Mouse (Mus musculus) forelimb bud, embryonic 11.5 days (tissue): ENCODE results near the gene Plekha4.

ENCODE experiments used
- DNase-seq: peaks from one replicate; pipeline ENCODE4 v3.0.0-alpha.2; 2012; ENCODE audit warnings: low read depth, low spot score

Plekha4 gene

DNA sequence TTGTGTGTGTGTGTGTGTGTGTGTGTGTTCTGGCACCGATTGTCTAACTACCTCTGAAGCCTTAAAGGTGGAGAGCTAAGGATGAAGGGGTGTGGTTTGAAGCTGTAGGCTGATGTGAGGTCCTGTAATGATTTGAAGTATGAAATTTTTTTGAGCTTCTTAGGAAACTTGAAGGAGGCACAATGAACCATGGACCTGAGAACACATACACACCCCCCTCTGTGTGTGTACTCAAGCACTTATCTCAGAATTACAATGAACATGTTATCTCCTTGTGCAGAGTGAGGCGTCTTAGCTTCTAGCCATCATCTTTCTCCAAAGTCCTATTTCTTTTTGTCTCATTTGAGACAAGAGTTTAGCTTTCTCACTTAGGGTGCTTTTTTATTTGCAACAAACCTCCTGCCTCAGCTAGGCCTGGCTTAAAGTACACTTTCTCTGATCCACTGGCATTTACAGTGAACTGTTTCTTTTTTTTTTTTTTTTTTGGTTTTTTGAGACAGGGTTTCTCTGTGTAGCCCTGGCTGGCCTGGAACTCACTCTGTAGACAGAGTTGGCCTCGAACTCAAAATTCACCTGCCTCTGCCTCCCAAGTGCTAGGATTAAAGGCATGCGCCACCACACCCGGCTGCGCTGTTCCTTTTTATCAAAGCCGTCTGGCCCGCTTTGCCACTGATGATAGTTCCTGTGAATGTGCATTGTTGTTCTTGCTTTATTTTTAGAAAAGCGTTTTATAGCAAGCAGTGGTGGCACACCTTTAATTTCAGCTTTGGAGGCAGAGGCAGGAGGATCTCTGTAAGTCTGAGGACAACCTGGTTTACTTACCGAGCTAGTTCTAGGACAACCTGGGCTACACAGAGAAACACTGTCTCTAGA lies 42.7 kb downstream of the Plekha4 start:
- DNase-seq = no peak

DNA sequence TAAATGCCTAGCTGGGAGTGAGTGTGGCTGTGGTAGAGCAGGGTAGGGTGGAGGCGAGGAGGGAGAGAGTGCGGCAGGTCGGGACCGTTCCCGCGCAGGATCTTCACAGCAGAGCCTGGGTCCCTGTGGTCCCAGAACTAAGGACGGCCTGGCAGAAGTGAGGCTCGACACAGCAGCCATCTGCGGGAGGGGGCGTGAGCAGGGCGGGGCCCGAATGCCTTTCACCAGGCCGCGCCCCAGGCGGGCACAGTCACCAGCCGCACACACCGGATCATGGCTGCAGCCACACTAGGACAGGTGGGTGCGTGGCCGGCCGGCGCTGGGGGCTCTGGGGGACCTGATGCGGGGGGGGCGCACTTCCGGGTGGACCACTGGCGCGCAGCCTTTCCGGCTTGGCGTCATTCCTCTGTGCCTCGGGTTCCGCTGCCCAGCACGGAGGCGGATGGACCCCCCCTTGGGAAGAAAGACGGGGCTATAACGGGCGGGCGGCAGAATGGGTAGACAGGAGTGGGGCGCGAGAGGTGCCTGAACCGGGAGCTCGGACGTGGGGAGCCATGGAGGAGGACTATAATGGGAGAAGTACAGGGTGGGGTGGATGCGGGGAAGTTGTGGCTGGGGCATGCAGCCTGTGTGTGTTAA lies 44.1 kb downstream of the Plekha4 start, which contains the start of gene Bcat2:
Gene Bcat2, plus strand, starts transcription at position 51 of the 639 bp plus-strand sequence.
- peak; percentile 63 for DNase-seq

DNA sequence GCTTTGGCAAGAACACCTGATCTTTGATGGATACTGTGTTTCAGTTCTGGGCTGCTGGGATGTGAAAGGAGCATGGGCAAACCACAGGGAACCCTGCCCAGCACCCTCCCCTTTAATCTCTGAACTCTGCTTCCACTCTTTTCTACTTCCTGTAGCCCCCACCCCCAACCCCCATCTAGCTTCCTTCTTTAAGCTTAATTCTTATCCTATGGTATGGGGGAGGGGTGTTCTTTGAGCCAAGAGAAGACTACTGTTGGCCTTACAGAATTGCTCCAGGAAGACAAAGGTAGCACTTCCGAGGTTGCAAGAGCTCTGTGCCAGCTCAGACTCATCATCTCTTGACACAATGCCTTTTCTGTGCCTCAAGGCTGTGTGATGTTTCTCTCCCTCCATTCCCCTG lies 45.8 kb downstream of the Plekha4 start:
- no peak for DNase-seq

DNA sequence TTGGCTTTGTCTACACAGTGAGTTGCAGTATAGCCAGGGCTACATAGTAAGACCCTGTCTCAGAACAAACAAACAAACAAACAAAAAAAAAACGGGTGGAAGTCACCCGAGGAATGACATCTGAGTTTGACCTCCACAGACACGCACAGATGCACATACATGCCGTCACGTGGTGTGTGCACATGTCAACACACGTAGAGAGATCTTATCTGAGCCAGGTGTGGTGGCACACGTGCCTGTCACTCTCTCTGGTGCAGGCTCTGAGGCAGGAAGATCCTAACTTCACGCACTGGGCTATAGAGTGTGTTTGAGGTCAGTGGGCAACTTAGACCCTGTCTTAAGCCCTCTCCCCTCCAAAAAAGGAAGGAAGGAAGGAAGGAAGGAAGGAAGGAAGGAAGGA lies 47.8 kb downstream of the Plekha4 start:
- DNase-seq = no peak

DNA sequence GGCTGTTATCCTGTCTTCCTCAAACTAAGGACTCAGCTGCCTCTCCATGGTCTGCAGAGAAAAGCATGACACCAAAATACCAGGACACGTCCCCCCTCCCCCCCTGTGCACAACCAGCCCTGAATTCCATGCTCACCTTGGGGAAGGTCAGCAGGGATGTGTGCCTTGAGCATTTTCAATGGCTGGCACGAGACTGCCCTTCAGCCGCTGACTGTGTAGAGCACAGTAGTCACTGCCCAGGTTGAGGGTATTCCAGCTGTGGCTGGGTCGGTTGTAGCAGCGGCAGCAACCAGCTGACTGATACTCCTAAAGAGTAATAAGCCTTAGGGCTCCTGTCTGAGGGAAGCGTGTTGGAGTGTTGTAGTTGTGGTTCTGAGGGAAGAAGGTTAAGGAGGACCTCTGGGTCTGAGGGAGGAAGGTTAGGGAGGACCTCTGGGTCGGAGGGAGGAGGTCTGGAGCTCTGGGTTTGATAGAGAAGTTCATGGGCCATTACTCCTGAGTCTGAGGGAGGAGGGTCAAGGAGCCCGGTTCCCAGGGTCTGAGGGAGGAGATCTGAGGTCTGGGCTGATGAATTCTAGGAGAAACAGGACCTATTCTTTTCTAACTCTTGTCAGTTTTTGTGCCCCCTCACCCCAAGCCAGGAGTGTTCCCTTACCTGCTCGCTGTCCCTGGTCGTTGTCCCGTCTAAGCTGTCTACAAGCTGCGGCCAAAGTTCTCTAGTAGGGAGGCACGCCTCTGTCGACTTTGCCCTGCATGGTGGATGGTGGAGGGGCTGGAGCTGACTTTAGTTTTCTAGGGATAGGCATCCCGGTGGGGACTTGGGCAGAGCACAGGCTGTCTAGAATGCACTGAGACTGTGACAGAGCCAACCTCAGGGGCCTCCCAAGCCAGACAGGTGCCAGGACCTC lies 48.6 kb downstream of the Plekha4 start:
- no peak for DNase-seq

DNA sequence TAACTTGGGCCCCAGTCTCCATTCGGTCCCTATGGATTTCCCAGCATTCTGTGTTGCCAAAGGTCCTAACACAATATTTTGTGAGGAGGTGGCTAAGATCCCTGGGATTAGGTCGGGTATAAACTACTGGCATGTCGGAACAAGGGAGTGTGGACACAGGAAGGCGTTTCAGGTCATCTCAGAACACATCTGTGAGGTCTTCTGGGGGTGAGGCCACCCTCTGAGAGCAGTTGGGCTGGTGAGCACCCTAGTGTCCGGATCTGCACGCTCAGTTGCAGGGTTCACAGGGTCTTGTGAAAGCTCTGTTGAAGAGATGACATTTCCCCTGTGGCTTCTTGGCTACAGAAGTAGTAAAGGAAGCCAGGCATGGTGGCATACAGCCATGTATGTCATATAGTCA lies 59.8 kb downstream of the Plekha4 start:
- no peak for DNase-seq

DNA sequence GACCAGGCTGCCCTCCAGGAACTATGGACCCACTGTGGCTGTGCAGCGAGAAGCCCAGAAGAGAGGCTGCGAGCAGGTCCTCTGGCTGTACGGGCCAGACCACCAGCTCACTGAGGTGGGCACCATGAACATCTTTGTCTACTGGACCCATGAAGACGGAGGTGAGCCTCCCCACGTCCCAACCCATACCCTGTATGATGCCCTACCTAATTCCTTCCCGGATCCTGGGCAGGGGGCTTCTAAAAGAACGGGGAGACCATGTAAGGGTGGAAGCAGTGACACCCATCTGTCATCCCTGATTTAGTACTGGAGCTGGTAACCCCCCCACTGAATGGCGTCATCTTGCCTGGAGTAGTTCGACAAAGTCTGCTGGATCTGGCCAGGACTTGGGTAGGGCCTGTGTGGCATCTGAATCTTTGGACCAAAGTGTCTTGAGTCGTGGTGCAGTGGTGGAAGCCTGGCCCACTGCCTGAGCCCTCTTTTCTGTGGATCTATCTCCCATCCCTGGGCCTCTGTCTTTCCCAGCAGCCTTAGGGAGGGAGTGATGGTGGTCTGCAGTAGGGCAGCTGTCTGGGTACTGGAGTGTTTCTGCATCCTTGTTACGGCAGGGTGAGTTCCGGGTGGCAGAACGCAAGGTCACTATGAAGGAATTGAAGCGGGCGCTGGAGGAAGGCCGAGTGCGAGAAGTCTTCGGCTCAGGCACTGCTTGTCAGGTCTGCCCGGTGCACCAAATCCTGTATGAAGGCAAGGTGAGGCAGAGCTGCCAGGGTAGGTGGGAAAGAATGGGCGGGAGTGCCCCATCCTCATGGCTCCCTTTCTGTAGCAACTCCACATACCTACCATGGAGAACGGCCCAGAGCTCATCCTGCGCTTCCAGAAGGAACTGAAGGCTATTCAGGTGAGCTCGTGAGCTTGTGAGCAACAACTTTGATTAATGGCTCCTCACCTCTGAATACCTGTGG lies 61.8 kb downstream of the Plekha4 start:
- no peak for DNase-seq

DNA sequence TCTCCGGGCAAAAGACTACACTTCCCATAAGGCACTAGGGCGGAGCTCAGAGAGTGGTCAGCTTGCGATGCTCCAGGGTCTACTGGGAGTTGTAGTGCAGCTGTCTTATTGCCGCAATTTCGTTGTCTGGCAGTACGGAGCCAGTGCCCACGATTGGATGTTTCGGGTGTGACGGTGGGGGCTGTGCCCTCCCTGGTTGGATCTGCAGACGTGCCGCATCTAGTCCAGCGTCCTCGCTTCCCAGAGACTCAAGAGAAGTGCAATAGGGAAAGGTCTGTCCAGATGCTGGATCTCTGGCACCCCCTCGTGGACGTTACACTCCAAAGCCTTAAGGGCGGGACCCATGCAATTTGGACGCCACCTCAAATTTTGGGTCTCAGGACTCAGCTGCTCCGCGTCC lies 63.0 kb downstream of the Plekha4 start:
- DNase-seq = peak; percentile 95

DNA sequence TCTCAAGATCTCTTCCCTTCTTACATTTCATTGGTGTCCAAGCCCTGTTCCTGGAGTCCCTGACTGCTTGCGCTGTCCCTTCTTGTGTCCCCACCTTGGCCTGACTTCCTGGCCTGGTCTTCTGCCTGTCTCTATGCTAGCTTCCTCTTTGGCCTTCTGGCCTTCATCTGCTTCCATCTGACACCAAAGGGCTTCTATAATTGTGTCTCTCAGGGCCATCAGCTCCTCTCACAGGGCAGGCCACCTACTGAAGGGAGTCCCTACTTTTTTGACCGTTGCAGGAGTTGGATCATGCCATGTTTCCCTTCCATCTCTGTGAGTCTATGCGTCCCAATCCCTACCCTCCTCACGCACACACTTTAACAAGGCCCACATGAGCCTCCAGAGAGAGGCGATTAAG lies 63.8 kb downstream of the Plekha4 start:
- no peak for DNase-seq

DNA sequence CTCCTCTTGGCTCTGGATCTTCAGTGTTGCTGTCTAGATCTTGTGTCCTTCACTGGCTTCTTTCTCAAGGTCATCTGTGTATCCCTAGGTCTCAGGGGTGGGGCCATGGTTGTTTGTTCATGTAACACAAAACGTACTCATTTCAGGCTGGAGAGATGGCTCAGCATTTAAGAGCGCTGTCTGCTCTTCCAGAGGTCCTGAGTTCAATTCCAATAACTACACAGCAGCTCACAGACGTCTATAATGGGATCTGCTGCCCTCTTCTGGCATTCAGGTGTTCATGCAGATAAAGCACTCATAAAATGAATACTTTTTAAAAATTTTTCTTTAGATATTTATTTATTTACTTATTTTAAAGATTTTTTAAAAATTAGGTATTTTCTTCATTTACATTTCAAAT lies 64.7 kb downstream of the Plekha4 start:
- DNase-seq = no peak

DNA sequence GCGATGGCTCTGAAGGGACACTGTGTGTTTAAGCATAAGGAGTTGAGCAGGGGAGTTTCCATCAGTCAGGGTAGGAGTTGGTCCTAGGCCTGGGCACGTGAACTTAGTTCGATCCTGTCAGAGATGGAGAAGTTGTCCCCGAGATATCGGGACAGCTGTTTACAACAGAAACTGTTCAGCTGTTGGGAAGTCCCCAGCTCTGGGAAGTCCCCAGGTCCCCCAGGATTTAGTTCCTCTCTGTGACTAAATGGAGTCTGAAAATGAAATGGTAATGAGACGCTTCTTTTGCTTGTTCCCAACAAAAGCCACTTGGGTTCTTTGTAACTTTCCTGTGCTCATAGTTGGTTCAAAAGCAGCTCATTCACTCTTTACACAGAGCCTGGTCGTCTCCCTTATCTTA lies 65.8 kb downstream of the Plekha4 start:
- no peak for DNase-seq

DNA sequence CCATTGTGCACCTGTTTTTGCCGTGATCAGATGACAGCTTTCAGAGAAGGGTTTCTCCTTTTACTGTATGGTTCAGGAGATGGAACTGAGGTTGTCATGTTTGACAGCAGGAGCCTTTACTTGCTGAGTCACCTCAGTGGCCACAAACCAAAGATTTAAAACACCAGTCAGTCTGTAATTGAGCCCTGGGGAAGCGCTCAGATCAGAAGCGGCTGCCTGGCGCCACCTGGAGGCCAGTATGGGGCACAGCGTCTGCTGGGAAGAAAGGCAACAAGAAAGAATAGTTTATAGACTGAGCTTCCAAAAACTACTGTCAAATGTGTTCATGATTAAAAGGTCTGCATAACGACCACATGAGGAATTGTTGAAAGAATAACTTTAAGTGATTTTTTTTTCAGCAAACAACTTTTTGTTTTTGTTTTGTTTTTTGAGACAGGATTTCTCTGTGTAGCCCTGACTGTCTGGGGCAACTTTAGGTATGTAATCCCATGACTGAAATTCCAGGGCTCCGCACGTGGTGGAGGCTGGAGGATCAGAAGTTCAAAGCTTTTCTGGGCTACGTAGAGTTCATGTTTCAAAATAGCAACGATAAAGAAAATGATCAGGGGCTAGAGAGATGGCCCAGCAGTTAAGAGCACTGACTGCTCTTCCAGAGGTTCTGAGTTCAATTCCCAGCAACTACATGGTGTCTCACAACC lies 67.1 kb downstream of the Plekha4 start:
- DNase-seq = peak; percentile 74

DNA sequence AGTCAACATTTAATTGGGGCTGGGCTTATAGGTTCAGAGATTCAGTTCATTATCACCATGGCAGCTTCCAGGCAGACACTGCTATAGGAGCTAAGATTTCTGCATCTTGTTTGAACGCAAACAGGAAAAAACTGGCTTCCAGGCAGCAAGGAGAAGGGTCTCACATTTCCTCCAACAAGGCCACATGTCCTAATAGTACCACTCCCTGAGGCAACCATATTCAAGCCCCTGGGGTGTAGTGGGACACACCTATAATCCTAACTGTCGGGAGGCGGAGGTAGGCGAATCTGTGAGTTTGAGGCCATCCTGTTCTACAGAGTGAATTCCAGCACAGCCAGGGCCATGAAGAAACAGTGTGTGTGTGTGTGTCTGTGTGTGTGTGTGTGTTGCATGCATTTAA lies 69.0 kb downstream of the Plekha4 start:
- DNase-seq = no peak

DNA sequence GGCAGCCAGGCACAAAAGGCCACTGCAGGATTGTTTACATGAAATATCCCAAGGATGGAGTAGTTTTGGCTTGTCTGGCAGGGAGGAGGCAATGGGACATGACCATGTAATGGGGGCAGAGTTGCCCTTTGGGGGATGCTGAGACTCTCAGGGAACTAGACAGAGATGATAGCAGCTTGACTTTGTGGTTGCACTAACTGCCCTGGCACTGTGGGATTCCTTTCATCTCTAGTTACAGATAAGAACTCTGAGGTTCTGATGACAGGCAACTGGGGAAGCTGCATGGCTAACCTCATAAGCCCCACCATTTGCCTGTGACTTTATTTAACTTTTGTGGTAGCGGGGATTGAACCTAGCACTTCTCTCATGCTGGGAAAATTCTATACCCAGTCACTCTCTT lies 70.0 kb downstream of the Plekha4 start:
- no peak for DNase-seq

DNA sequence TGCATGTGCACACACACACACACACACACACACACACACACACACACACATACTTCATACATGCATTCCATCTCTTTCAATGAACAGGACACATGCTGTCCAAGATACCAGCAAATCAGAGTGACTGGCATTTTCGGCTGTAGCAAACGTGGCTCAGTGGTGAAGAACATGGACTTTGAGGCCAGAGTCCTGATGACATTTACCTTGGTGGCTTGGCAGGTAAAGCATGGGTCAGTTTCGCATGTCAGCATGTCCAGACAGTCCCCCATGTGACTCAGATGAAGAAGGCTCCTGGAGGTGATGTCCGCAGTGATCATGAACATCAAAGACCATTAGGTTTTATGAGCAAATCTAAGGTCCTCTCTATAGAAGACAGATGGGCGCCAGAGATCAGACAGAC lies 70.9 kb downstream of the Plekha4 start:
- no peak for DNase-seq

DNA sequence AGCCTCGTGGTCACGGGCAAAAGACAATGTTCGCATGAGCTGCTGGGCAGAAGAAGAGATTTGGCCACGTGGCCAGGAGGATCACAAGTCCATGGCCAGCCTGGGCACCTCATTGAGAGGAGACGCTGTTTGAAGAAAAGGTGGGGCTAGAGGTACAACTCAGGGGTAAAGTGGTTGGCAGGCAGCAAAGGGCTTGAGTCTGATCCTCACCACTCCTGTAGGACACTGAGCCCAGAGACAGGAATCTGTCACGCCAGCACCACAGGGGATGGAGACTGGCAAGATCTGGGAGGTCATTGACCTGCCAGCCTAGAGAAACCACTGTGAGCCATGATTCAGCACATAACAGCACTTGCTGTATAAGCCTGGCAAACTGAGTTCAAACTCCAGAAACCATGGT lies 71.4 kb downstream of the Plekha4 start:
- no peak for DNase-seq

DNA sequence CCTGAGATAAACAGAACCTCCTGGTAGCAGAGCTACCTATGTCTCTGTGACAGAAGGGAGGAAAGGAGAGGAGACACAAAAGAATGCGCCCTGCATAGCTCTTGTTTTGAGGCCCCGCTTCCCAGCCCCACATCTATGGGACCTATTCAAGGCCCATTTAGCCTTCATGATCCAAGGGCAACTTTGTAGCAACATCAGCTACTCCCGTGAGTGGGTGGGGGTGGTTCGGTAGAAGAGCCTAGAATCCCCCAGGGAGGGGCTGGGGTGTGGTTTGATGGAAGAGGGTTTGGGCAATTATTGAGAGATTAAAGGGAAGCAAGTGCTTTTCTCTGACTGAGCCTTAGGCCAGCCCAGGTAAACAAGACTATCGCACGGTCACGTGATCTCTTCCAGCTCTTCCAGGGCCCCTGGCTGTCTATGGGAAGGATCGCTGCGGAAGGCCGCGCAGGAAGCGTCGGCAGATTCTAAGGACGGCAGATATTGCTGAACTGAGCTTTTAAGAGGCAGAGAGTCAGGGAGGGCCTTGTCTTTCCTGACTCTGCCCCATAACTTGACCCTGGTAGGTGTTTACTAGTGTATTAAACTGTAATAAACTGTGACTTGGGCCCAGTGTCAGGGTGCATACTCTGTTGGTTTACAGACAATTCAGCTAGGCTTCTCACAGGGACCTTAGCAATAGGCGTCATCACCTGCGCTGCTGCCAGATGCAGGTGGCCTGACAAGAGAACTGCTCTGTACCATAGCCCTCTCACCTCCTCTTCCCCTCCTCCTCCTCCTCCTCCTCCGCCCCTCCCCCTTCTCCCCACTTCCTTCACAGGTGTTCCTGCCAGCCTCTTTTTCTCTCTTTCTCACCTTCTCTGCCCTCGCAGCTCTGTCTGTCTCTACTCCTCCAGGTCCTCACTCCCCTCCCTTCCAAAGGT lies 73.1 kb downstream of the Plekha4 start:
- no peak for DNase-seq
